Mouse (Mus musculus): ENCODE measurements around the gene Plcg1. TPM values are rescaled to one million over a fixed set of nuclear protein-coding genes. Genes with fewer than 3 reads are reported as not detected.

Plcg1 gene
- polyA plus RNA-seq, 2 experiments = 56.8 to 131 TPM

DNA sequence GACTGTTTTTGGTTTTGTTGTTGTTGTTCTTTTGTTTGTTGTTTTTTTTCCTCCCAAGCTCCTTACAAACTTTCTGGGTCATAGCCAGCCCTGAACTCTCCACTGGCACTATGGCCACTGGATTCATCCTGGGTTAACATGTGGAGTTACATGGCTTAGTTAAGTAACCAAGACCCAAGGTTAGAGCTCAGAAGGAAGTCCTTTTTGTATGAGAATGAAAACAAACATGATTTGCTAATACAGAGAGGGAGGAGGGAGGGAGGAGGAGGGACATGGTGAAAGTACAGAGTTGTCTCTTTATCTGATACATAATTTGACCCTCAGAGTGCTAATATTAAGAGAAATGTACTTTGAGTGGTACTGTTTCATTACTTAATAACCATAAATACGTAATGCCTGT lies 67.1 kb downstream of the Plcg1 start:
- Histone ChIP-seq H3K4me3 (replicated peaks; ENCODE audit: low read length) (no peak overlapping the region), H3K4me2 (replicated peaks; ENCODE audit: low read depth, low read length, severe bottlenecking) (no peak overlapping the region), H3K36me3 (ENCODE audit: control insufficient read depth, insufficient read depth, low read length) (no peaks in the 10 kb centered on the region), H3K9me3 (ENCODE audit: control insufficient read depth, low read length) (no peaks in the 10 kb centered on the region), H3K27me3 (ENCODE audit: control insufficient read depth, insufficient read depth, low read length) (no peaks in the 10 kb centered on the region), H3K4me1 (ENCODE audit: control insufficient read depth, insufficient read depth, low read length) (no peaks in the 10 kb centered on the region), H3K9ac (ENCODE audit: low read depth, low read length, severe bottlenecking) (no peak overlapping the region), H3K27ac (replicated peaks; ENCODE audit: low read depth, low read length) (no peak overlapping the region)
- no peak for ATAC-seq (ENCODE audit: low FRiP score, low read depth)
- no peak for TF ChIP-seq POLR2A (IDR thresholded peaks at IDR 0.05; ENCODE audit: borderline replicate concordance, extremely low read depth, insufficient read depth, insufficient read length)
- 77% methylated on average over 1 of the region's 1 CpGs for WGBS
- no peak for DNase-seq (ENCODE audit: low spot score)

DNA sequence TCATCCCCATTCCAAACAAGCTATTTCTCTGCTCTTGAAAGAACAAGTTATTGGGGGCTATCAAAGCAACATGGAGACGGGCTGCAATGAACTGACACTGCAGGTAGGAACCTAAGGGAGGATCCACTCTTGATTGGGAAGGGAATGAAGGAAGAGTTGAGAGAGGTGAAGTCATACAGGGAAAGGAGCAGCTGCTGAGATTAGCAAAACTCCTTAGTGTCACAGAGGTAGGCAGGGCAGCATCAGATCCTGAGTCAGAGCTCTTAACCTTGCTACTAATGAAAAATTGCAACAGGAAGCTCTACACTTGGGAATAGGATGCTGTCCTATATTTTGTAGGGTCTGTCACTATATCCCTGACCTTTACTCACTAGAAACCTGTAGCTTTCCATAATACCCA lies 69.9 kb downstream of the Plcg1 start:
- no peak overlapping the region for H3K4me3 ChIP-seq (replicated peaks; ENCODE audit: low read length)
- no peaks in the 10 kb centered on the region for H3K36me3 ChIP-seq (ENCODE audit: control insufficient read depth, insufficient read depth, low read length)
- H3K27ac ChIP-seq (replicated peaks; ENCODE audit: low read depth, low read length) = no peak overlapping the region
- ATAC-seq (ENCODE audit: low FRiP score, low read depth) (no peak), DNase-seq (ENCODE audit: low spot score) (no peak)
- no peaks in the 10 kb centered on the region for H3K27me3 ChIP-seq (ENCODE audit: control insufficient read depth, insufficient read depth, low read length)
- no peaks in the 10 kb centered on the region for H3K4me1 ChIP-seq (ENCODE audit: control insufficient read depth, insufficient read depth, low read length)
- no peaks in the 10 kb centered on the region for H3K9me3 ChIP-seq (ENCODE audit: control insufficient read depth, low read length)
- H3K9ac ChIP-seq (ENCODE audit: low read depth, low read length, severe bottlenecking) = no peak overlapping the region
- 86% methylated on average over 1 of the region's 1 CpGs for WGBS
- H3K4me2 ChIP-seq (replicated peaks; ENCODE audit: low read depth, low read length, severe bottlenecking) = no peak overlapping the region
- TF ChIP-seq POLR2A (IDR thresholded peaks at IDR 0.05; ENCODE audit: borderline replicate concordance, extremely low read depth, insufficient read depth, insufficient read length) = no peak

- Histone ChIP-seq H3K4me2 (replicated peaks; ENCODE audit: low read depth, low read length, severe bottlenecking) (no peak overlapping the region), H3K27me3 (ENCODE audit: control insufficient read depth, insufficient read depth, low read length) (no peaks in the 10 kb centered on the region), H3K36me3 (ENCODE audit: control insufficient read depth, insufficient read depth, low read length) (no peaks in the 10 kb centered on the region), H3K4me1 (ENCODE audit: control insufficient read depth, insufficient read depth, low read length) (no peaks in the 10 kb centered on the region), H3K27ac (replicated peaks; ENCODE audit: low read depth, low read length) (no peak overlapping the region), H3K4me3 (replicated peaks; ENCODE audit: low read length) (no peak overlapping the region), H3K9me3 (ENCODE audit: control insufficient read depth, low read length) (no peaks in the 10 kb centered on the region), H3K9ac (ENCODE audit: low read depth, low read length, severe bottlenecking) (no peak overlapping the region)
- ATAC-seq (ENCODE audit: low FRiP score, low read depth) (no peak), DNase-seq (ENCODE audit: low spot score) (no peak)
- WGBS = 63% methylated on average over 3 of the region's 3 CpGs
- TF ChIP-seq POLR2A (IDR thresholded peaks at IDR 0.05; ENCODE audit: borderline replicate concordance, extremely low read depth, insufficient read depth, insufficient read length) = no peak
Observed at GRCm38 (mm10) chr2:160802326-160802725, 71.2 kb downstream of the Plcg1 start.

DNA sequence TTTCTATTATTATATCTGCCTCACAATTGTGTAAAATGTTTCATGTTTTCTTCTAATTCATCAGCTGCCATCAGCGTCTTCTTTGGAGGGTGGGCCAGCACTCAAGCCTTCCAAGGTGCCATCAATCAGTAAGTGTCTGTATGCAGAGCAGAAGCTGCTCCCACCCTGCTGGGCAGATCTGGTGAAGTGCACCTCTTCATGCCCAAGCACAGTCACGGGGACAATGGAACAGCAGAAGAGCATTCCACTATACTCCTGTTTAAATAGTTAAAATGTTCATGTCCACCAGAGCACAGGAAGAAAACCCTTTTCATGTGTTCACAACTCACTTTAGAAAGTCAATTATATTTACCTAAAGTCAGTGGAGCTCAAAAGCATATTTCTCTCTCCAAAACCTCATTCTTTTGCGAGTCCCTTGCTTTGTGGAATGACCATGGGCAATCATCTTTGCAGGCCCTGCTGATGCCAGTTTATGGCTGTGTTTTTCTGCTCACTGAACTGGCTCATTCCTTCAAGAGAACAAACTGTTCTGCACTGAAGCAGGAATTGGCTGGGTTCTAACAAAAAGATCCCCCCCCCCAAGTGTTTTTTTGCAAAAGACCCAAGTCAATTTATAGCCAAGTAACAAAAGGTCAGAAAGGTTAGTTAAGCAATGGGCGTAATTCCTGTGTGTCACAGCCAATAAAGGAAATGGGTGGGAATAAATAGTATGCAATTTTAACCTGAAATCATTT lies 73.9 kb downstream of the Plcg1 start:
- DNase-seq (ENCODE audit: low spot score) = no peak
- Histone ChIP-seq H3K36me3 (ENCODE audit: control insufficient read depth, insufficient read depth, low read length) (no peaks in the 10 kb centered on the region), H3K4me3 (replicated peaks; ENCODE audit: low read length) (no peak overlapping the region), H3K9me3 (ENCODE audit: control insufficient read depth, low read length) (no peaks in the 10 kb centered on the region), H3K27me3 (ENCODE audit: control insufficient read depth, insufficient read depth, low read length) (no peaks in the 10 kb centered on the region), H3K27ac (replicated peaks; ENCODE audit: low read depth, low read length) (no peak overlapping the region), H3K9ac (ENCODE audit: low read depth, low read length, severe bottlenecking) (no peak overlapping the region), H3K4me1 (ENCODE audit: control insufficient read depth, insufficient read depth, low read length) (no peaks in the 10 kb centered on the region), H3K4me2 (replicated peaks; ENCODE audit: low read depth, low read length, severe bottlenecking) (no peak overlapping the region)
- ATAC-seq (ENCODE audit: low FRiP score, low read depth) = no peak
- 49% methylated on average over 4 of the region's 4 CpGs for WGBS
- no peak for TF ChIP-seq POLR2A (IDR thresholded peaks at IDR 0.05; ENCODE audit: borderline replicate concordance, extremely low read depth, insufficient read depth, insufficient read length)

DNA sequence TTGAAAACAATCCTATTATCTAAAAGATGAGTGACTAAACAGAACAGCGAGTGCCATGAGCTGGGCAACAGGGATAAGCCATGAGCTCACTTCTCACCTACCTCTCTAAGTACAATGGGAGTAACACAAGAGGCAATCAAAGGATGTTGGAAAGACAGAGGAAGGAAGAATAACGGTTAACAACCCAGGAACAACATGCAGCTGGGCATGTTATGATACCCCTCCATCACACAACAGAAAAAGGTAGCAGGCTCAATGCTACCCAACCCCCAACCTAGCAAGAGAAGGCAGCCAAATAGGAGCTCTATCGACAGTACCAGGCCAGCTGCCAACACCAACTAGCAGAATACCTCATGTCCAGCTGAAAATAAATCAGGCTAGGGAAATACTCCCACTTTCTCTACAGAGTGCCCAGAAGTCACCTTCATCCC lies 75.0 kb downstream of the Plcg1 start:
- H3K27me3 ChIP-seq (ENCODE audit: control insufficient read depth, insufficient read depth, low read length) = no peaks in the 10 kb centered on the region
- no peaks in the 10 kb centered on the region for H3K9me3 ChIP-seq (ENCODE audit: control insufficient read depth, low read length)
- WGBS = 43% methylated on average over 3 of the region's 3 CpGs
- no peak for ATAC-seq (ENCODE audit: low FRiP score, low read depth)
- H3K4me2 ChIP-seq (replicated peaks; ENCODE audit: low read depth, low read length, severe bottlenecking) = no peak overlapping the region
- no peak overlapping the region for H3K4me3 ChIP-seq (replicated peaks; ENCODE audit: low read length)
- H3K9ac ChIP-seq (ENCODE audit: low read depth, low read length, severe bottlenecking) = no peak overlapping the region
- TF ChIP-seq POLR2A (IDR thresholded peaks at IDR 0.05; ENCODE audit: borderline replicate concordance, extremely low read depth, insufficient read depth, insufficient read length) = no peak
- no peak for DNase-seq (ENCODE audit: low spot score)
- no peaks in the 10 kb centered on the region for H3K36me3 ChIP-seq (ENCODE audit: control insufficient read depth, insufficient read depth, low read length)
- no peak overlapping the region for H3K27ac ChIP-seq (replicated peaks; ENCODE audit: low read depth, low read length)
- H3K4me1 ChIP-seq (ENCODE audit: control insufficient read depth, insufficient read depth, low read length) = no peaks in the 10 kb centered on the region
